Mouse (Mus musculus): ENCODE data around the gene Slc15a4.
A peak's percentile ranks its signal among the peaks of the same experiment; 100 is the strongest.

Slc15a4 gene

DNA sequence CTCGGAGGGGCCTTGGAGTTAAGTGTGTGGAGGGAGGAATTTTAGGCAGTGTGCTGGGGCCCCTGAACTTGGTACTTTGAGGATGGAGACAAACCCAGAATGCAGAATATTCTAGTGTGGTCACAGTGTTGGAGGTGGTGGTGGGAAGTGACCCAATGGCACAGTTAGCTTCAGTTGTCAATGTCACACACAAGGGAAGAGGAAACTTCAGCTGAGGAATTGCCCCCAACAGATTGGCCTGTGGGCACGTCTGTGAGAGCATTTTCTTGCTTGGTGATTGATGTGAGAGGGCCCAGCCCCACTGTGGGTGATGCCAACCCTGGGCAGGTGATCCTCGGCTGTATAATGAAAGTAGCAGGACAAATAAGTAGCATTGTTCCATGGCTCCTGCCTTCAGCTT, 13.9 kb downstream of the Slc15a4 start:
- DNase-seq, result peak; percentile 79

DNA sequence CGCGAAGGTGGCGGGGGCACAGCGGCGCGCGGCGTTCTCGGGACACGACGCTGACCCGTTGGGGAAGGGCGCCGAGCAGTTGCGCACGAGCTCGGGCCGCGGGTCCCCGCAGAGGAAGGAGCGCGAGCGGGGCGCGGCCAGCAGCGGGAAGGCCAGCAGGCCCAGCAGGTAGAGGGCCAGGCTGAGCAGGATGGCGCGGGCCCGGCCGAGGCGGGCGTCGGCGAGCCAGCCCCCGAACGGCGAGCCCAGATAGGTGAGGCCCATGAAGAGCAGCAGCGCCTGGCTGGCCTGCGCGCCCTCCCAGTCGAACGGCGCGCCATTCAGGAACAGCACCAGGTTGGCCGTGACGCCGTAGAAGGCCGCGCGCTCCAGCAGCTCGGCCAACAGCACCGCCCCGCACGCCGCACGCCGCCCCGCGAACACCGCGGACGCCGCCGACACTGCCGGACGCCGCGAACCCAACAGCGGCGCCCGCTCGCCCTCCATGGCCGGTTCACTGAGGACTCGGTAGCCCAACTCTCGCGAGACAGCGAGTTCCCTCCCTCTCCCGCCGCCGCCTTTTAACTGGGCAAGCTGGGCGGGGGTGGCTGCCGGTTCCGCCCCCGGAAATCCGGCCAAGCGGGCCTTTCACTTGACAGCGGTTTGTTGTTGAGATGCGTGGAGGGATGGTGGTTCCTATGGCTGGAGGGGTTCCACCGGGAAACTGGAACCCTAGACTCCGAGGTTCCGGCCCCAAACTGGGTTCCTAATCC, 15.6 kb downstream of the Slc15a4 start:
- DNase-seq, result peak; percentile 100

DNA sequence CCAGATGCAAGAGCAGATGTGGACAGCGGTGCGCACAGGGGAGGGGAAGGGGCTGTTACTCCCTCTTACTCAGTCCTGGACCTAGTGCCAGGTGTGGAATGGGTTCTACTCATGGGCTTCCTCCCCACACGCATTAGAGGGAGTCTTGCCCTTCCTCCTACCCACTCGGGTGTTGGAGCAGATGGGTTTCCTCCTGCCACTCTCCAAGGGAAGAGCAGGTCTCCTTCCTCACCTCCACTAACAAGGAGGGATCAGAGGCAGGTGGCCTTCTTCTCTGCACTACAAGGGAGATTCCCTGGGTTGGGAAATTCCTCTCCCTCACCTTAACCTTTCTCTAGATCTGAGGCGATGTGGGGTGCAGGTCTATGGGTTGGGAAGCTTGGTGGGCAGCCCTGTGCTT, 16.5 kb downstream of the Slc15a4 start:
- peak; percentile 92 for DNase-seq

DNA sequence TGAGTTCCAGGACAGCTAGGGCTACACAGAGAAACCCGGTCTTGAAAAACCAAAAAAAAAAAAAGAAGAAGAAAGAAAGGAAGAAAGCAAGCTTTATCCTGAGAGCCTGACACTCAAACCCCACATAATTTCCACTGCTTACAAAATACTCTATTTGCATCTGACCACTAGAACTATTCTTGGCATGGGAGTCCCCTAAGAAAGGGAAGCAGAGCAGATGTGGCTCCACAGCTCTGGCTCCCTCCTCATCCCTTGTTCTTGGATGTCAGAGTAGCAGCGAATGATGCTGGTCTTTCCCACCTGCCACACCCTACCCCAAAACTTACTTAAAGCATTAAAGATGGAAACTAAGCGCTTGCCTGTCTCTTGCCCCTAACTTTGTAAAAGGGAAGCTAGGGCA, 17.2 kb downstream of the Slc15a4 start:
- DNase-seq, result peak; percentile 94

DNA sequence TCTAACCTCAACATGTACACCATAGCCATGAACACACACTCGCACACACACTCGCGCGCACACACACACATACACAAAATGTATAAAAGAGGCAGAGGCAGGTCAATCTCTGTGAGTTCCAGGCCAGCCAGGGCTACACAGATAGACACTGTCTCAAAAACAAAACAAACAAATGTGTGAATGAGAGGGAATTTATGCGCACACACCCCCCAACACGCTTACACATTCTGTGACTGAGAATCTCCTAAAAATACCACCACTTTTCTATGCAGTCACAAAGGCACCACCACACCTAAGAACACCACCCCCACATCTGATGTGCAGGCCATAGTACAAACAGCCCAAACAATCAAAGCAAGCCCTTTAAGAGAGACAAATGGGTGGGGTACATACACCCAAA, 20.3 kb downstream of the Slc15a4 start:
- peak; percentile 83 for DNase-seq

DNA sequence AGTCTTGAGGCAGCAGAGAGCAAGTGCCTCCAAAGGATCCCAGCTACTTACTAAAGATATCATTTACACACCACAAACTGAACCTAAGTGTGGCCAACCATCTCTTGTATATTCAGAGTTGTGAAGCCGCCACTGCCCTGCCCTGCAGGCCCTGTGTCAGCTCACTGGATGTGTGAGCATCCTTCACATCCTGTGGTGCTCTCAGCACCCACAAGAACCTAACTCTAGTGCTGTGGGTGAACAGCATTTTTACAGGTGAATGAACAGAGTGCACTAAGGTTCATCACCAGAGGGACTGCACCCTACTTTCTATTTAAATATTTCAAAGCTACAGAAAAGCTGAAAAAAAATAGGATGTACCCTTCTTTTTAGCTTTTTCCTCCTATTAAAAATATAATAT, 20.8 kb downstream of the Slc15a4 start:
- peak; percentile 87 for DNase-seq

DNA sequence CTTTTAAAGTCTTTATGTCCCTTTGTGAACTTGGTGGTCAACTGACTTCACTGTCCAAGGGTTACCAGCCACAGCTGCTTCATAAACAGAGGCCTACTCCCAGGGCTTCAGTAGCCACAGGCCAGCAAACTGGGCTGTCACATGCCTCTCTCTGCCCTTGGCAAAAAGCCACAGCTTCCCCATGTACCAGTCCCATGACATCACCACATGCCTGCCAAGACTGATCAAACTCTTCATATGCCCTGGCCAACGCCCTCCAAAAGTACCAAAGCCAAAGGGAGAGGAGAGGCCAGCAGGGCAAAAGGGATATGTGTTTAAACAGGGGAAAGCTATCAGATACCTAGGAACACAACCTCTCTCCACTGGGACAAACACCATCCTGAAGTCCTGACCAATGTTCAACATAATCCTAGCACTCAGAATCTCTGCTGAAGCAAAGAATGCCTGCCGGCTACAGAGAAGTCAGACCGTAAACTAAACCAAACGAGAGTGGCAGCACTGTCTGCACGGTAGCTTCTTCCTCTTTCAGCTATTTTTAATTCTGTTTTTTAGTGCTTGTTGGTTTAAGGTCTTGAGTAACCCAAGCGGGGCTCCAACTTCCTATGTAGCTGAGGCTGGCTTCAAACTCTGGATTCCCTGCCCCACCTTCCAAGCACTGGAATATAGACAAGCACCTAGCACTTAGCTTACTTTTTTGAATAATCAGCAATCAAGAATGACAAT, 21.7 kb downstream of the Slc15a4 start:
- peak; percentile 99 for DNase-seq

DNA sequence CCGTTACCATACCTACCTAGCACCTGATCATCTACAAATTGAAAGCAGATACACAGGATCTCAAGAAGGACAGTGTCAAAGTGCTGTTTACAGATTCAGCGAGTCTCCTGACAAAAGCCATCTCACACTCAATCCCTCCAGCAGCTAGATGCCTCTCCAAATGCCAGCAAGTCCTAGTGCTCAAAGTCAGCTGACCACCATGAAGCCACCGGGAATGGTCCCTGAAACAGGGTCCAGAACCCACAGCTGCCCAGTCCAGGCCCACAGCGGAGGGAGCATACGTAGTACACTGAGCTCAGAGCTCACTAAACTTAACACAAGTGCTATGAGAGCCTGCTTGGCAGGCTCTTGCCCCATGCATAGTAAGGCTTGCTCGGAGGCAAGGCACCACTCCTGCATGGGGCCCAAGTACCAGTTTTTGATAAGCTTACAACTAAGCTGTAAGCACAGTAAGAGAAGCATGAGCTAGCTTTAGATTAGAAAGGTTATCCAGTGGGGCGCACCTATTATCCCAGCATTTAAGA, 23.4 kb downstream of the Slc15a4 start:
- DNase-seq, result peak; percentile 92

DNA sequence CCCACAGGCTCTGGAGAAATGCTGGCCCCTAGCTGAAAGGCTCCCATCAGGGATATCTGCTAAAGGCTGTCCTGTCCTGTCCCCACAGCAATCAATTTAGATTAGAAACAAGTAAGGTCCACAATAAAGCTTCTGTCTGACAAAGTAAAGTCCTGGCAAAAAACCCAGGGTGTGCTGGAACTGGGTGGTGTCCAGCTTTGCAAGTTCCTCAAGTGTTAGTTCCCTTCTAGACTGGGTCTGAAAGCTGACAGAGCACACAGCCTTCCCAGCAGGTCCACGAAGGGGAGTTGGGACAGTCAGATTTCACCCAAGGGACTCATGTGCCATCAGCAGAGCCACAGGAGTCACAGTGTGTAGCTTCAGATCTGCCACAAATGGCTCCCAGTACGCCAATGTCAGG, 25.2 kb downstream of the Slc15a4 start:
- DNase-seq, result peak; percentile 94

DNA sequence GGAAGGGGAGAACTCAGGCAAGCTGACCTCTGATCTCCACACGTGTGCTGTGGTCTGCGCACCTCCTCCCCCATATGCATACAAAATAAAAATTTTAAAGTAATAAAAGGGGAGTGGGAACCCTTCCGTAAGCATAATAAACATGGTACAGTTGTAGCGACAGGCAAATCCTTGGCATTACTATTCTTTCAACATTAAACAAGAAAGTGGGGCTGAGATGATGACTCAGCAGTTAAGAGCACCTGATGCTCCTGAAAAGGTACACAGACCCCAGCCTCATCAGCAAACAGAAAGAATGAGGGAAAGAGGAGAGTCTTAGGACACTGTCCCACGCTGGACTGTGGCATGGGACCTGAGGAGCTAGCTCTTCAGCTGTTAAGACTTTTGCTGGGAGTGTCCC, 29.7 kb downstream of the Slc15a4 start:
- no peak for DNase-seq

DNA sequence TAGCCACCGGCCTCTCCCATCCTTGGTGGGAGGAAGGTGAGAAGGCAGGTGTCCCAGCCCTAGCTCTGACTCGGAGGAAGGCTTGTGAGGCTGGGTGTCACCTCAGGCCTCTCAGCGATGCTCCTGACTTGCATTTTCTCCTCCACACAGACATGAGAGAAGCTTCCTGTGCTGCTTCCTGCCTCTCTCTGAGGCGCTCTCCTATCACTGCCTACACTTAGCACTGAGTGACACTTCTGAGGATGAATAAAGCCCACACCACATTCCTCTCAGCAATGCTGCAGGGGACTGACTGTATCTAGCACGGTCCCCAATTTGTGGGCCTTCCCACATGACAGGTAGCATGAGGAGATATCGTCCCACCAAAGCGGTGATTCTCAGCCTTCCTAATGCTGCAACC, 35.8 kb downstream of the Slc15a4 start:
- no peak for DNase-seq

DNA sequence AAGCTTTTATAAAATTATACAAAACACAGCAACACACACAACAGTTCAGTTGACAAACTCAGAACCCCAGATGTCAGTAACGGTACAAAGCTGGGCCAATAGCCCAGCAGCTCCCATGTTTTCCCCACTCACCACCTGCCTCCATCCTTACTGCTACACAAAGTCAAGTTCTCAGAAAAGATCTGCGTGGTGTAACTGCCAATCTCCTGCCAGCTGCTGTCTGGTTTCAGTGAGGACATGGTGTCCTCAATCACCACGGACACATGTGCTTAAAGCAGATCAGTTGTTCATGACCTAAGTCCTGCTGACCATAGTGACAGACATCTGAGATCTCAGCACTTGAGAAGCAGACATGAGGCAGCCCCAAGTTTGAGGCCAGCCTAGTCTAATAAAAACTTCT, 37.0 kb downstream of the Slc15a4 start:
- no peak for DNase-seq

DNA sequence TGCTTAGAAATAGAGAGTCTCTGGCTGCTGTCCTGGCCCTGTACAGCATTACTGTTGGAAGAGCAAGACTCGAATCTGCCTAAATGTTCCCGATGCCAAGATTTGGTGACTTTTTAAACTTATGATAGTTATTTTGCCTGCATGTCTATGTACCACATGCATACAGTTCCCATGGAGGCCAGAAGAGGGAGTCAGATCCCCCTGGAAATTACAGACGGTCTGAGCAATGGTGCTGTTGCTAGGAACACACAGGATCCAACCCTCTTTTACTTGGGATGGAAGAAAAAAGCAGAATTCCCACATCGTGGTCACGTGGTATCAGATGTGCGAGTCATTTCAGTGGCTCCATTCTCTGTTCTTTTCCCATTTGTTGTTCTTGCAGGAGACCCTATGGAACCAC, 39.8 kb downstream of the Slc15a4 start:
- DNase-seq, result no peak

DNA sequence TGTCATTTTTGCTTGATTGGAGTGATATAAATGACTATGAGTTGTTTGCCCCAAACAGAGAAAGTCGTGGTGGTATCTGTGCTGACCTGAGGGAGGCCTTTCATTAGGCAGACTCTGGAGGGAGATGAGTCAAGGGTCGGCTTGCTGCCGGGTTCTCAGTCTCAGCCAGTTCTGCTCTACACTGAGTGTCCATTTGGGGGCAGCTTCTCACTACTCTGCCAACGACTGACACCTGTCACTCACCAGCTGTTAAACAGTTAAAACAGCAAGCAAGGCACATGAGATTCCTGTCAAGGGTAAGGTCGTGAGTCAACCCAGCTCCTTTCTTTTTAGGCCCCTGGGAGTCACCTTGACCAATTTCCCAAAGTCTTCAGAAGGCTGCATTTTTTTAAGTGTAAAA, 40.3 kb downstream of the Slc15a4 start:
- DNase-seq, result no peak

DNA sequence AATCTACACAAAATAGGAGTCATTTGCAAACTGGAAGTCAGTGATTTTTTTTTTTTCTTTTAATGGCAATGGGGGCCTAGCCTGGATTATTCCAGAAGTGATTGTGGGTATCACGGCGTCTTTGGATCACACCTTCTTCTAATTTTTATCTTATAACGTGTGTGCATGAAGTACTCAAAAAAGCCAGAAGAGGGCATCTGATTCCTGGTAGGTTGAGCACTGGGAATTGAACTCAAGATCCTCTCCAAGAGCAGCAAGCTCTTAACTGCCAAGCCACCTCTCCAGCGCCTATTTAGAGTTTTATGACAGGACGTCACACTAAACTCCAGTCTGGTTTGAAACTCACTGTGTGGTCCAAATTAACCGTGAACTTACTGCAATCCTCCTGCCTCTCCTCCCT, 44.8 kb downstream of the Slc15a4 start:
- DNase-seq, result no peak

DNA sequence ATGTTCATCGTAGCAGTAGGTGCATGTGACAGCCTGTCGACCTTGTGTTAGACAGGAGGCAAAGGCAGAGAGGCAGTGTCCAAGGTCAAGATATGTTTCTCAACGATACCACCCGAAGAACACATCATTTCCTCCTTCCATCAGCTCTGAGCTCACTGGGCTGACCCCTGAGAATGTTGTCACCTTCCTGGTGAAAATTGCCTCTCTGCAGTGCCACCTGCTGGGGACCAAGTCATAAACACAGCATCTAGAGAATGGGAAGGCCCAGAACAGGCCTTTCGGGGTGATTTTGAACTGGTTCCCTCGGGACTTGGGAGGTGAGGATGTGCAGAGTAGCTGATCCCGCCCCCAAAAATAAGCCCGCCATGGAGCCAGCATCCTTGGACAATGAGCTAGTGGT, 49.0 kb downstream of the Slc15a4 start:
- no peak for DNase-seq

DNA sequence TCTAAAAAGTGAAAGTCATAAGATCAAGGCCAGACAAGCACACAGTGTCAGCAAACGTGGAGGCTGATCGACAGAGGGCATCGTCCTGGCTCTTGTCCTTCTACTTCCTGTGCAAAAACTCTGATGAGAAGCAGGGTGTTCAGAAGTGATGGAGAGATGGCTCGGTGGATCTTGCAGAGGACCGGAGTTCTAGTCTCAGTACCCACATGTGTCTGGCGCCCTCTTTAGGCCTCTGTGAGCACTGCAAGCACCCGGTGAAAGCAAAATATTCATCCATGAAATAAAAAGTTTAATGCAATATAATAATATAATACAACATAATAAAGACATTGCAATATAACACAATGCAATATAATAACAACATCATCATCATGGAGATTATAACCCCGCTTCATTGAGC, 55.3 kb downstream of the Slc15a4 start:
- no peak for DNase-seq

DNA sequence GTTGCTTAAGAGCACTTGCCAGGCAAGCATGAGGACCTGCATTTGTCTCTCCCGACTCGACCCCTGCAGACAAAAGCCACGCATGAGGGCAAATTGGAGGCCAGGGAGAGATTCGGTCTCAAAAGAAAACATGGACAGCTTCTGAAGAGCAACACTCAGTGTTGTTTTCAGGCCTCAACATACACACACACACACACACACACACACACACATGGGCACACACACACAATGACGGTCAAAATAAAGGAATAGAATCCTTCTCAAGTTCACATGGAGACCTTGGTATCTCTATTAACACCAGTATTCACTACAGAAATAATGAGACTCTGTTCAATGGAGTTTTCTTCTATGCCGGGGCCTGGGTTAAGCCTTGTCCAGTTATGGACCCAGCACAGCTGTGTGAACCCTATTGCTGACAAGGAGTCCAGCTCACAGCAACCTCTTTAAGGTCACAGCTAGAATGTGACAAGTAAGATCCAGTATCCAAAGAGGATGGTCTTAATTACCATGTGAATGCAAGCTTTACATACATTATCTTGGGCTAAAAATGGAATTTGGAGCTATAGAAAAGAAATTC, 65.4 kb downstream of the Slc15a4 start:
- no peak for DNase-seq

DNA sequence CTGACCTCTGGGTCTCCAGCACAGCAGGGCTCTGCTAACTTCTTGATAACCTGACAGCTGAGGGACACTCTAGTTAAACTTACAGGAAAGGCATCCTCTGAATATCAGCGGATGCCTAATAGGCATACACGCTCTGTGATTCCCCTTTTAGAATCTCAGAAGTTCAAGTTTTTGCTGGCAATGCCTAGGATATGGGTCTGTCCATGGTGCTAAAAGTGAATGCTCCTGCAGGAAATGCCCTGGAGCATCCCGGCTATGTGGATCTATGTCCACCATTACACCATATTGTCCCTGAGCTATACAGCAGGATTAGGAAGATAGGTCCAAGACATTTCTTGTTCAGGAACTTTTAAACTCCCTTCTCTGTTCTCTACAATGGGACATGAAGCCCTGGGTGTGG, 71.6 kb downstream of the Slc15a4 start:
- DNase-seq, result no peak

DNA sequence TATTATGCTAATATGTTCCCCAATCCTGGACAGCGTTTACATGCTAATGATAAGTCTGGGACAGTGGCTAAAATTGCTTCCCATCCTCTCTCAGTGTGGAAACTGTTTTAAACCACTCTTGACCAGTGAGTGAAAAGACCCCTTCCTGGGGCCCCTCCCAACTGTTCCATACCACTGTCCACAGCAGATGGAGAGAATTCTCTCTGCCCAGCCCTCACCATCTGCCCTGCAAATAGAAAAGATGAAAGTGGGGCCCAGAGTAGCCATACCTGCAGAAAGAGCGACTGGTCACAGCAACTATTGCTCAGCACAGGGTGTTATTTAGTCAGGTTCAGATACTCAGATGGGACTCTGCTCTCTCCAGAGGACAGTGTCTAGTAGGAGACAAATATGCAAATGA, 84.6 kb downstream of the Slc15a4 start:
- peak; percentile 53 for DNase-seq

DNA sequence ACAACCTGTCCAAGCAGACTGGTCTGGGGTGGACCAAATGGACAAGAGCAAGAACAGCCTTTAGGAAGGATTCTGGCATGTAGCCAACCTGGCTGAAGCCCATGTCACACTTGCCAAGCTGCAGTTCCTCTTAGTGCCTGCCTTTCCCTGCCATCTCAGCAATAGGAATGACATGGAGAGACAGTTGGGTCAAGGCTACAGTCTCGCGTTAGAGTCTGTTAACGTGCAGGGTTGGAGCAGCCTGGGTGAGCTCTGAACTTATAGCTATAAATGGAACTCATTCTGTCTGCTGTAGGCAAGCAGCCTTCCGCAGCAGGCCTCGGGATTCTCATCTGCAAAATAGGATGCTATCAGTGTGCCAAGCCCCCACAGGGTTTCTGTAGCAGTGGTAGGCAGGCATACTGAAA, 86.1 kb downstream of the Slc15a4 start:
- peak; percentile 74 for DNase-seq

Measured in heart, adult 11 months (tissue).